Mouse (Mus musculus): ENCODE results near the gene B3gnt5. TPM values are rescaled to one million over a fixed set of nuclear protein-coding genes. Genes with fewer than 3 reads are reported as not detected.

B3gnt5 gene
- polyA plus RNA-seq, 1 experiment from 2014 or later, result 50.7 TPM

- 77% methylated on average over 12 of the region's 12 CpGs for WGBS
- 0 out of 2 replicates have a peak, but pooled peaks have one; percentile 49 for ATAC-seq (ENCODE audit: low FRiP score)
- no peak overlapping the region for H3K9ac ChIP-seq (ENCODE audit: low read depth, low read length)
- H3K27me3 ChIP-seq (ENCODE audit: control insufficient read depth, insufficient read depth, low read length), result no peaks in the 10 kb centered on the region
- no peaks in the 10 kb centered on the region for H3K36me3 ChIP-seq (ENCODE audit: control insufficient read depth, insufficient read depth, low read length)
- no peak overlapping the region for H3K4me3 ChIP-seq (ENCODE audit: low read depth, low read length)
- H3K4me1 ChIP-seq (replicated peaks; ENCODE audit: control insufficient read depth, insufficient read depth, low read length), result no peaks in the 10 kb centered on the region
- no peaks in the 10 kb centered on the region for H3K9me3 ChIP-seq (ENCODE audit: control insufficient read depth, low read length)
- no peak overlapping the region for H3K4me2 ChIP-seq (replicated peaks; ENCODE audit: low read depth, low read length)
- no peak overlapping the region for H3K27ac ChIP-seq (ENCODE audit: low read depth, low read length)
- DNase-seq (ENCODE audit: low spot score), result no peak
Measured at GRCm38 (mm10) chr16:19786386-19787090, 26.5 kb downstream of the B3gnt5 start.

- Histone ChIP-seq H3K27me3 (ENCODE audit: control insufficient read depth, insufficient read depth, low read length) (no peaks in the 10 kb centered on the region), H3K9ac (ENCODE audit: low read depth, low read length) (no peak overlapping the region), H3K4me1 (replicated peaks; ENCODE audit: control insufficient read depth, insufficient read depth, low read length) (no peaks in the 10 kb centered on the region), H3K27ac (ENCODE audit: low read depth, low read length) (no peak overlapping the region), H3K4me2 (replicated peaks; ENCODE audit: low read depth, low read length) (no peak overlapping the region), H3K36me3 (ENCODE audit: control insufficient read depth, insufficient read depth, low read length) (no peaks in the 10 kb centered on the region), H3K9me3 (ENCODE audit: control insufficient read depth, low read length) (no peaks in the 10 kb centered on the region), H3K4me3 (ENCODE audit: low read depth, low read length) (no peak overlapping the region)
- 73% methylated on average over 2 of the region's 2 CpGs for WGBS
- no peak for DNase-seq (ENCODE audit: low spot score)
- ATAC-seq (ENCODE audit: low FRiP score), result no peak
Measured at GRCm38 (mm10) chr16:19789914-19790313, 29.9 kb downstream of the B3gnt5 start.

- no peak overlapping the region for H3K9ac ChIP-seq (ENCODE audit: low read depth, low read length)
- no peaks in the 10 kb centered on the region for H3K27me3 ChIP-seq (ENCODE audit: control insufficient read depth, insufficient read depth, low read length)
- H3K4me3 ChIP-seq (ENCODE audit: low read depth, low read length), result no peak overlapping the region
- no peaks in the 10 kb centered on the region for H3K4me1 ChIP-seq (replicated peaks; ENCODE audit: control insufficient read depth, insufficient read depth, low read length)
- ATAC-seq (ENCODE audit: low FRiP score) (no peak), DNase-seq (ENCODE audit: low spot score) (no peak)
- H3K27ac ChIP-seq (ENCODE audit: low read depth, low read length), result no peak overlapping the region
- no peaks in the 10 kb centered on the region for H3K9me3 ChIP-seq (ENCODE audit: control insufficient read depth, low read length)
- no peak overlapping the region for H3K4me2 ChIP-seq (replicated peaks; ENCODE audit: low read depth, low read length)
- no peaks in the 10 kb centered on the region for H3K36me3 ChIP-seq (ENCODE audit: control insufficient read depth, insufficient read depth, low read length)
- 86% methylated on average over 2 of the region's 2 CpGs for whole genome bisulfite sequencing
Measured at GRCm38 (mm10) chr16:19818801-19819200, 58.8 kb downstream of the B3gnt5 start.

Other genes with a start within 250 kb of the B3gnt5 start
- not detected in 2 replicates for gene Olfr167, start 237.9 kb upstream of the B3gnt5 start, polyA plus RNA-seq (2014; fragmentation: Nextera tagmentation; extraction: Ambion mirVana)
- gene Olfr168, start 224.7 kb upstream of the B3gnt5 start, polyA plus RNA-seq (2014; fragmentation: Nextera tagmentation; extraction: Ambion mirVana), result not detected in 2 replicates
- gene Olfr169, start 188.4 kb upstream of the B3gnt5 start, polyA plus RNA-seq (2014; fragmentation: Nextera tagmentation; extraction: Ambion mirVana), result not detected in 2 replicates
- gene Olfr170, start 148.3 kb upstream of the B3gnt5 start, polyA plus RNA-seq (2014; fragmentation: Nextera tagmentation; extraction: Ambion mirVana), result not detected in 2 replicates
- gene Olfr171, start 130.3 kb upstream of the B3gnt5 start, polyA plus RNA-seq (2014; fragmentation: Nextera tagmentation; extraction: Ambion mirVana), result not detected in 2 replicates
- gene Lamp3, start 53.8 kb upstream of the B3gnt5 start, polyA plus RNA-seq (2014; fragmentation: Nextera tagmentation; extraction: Ambion mirVana), result 0.08 TPM in 1 of 2 replicates, not detected in the other
- gene Klhl6, start 222.8 kb downstream of the B3gnt5 start, polyA plus RNA-seq (2014; fragmentation: Nextera tagmentation; extraction: Ambion mirVana), result 7.3 and 8.3 TPM in 2 replicates